Mouse (Mus musculus): ENCODE measurements around the gene Tshz3. TPM values are rescaled to one million over a fixed set of nuclear protein-coding genes. Genes with fewer than 3 reads are reported as not detected.

Gene Tshz3
- total RNA-seq, 2 experiments from 2014 or later = 2.9 to 3.1 TPM

- no peak for TF ChIP-seq CTCF (IDR thresholded peaks at IDR 0.05)
- intact Hi-C loops (cut with DNase I) = loop anchor here (5.0 to 10.0 kb wide), 3 partner anchors 83 to 1054 kb away; partner anchors contain the start of gene Pdcd5
- Histone ChIP-seq H3K27ac (peak overlapping the region; percentile 91), H3K4me3 (peak overlapping the region; percentile 79)
- no peak for DNase-seq
Measured at GRCm38 (mm10) chr7:36699001-36699987, 1.4 kb downstream of the Tshz3 start.

GRCm38 (mm10) chr7:36706636-36707035 lies 8.7 kb downstream of the Tshz3 start:
- intact Hi-C loops (cut with DNase I) = no loop called here
- Histone ChIP-seq H3K4me3 (no peak overlapping the region), H3K27ac (no peak overlapping the region)
- no peak for DNase-seq
- TF ChIP-seq CTCF (IDR thresholded peaks at IDR 0.05) = no peak

GRCm38 (mm10) chr7:36707266-36707665 lies 9.3 kb downstream of the Tshz3 start:
- Histone ChIP-seq H3K27ac (no peak overlapping the region), H3K4me3 (no peak overlapping the region)
- intact Hi-C loops (cut with DNase I) = no loop called here
- no peak for TF ChIP-seq CTCF (IDR thresholded peaks at IDR 0.05)
- no peak for DNase-seq

- TF ChIP-seq CTCF (IDR thresholded peaks at IDR 0.05) = no peak
- peak overlapping the region; percentile 66 for H3K4me3 ChIP-seq
- intact Hi-C loops (cut with DNase I) = no loop called here
- no peak for DNase-seq
- H3K27ac ChIP-seq = peak overlapping the region; percentile 44
Measured at GRCm38 (mm10) chr7:36707681-36708350, 9.9 kb downstream of the Tshz3 start.

GRCm38 (mm10) chr7:36708823-36709222 lies 10.9 kb downstream of the Tshz3 start:
- no peak for DNase-seq
- Histone ChIP-seq H3K27ac (no peak overlapping the region), H3K4me3 (no peak overlapping the region)
- intact Hi-C loops (cut with DNase I) = no loop called here
- no peak for TF ChIP-seq CTCF (IDR thresholded peaks at IDR 0.05)

GRCm38 (mm10) chr7:36709239-36709638 lies 11.3 kb downstream of the Tshz3 start:
- no peak overlapping the region for H3K27ac ChIP-seq

GRCm38 (mm10) chr7:36709974-36710373 lies 12.1 kb downstream of the Tshz3 start:
- intact Hi-C loops (cut with DNase I) = no loop called here

More at GRCm38 (mm10) chr7:36709239-36709638, 11.3 kb downstream of the Tshz3 start:
- intact Hi-C loops (cut with DNase I) = no loop called here
- DNase-seq = peak; percentile 67
- no peak overlapping the region for H3K4me3 ChIP-seq
- peak; percentile 62 for TF ChIP-seq CTCF (IDR thresholded peaks at IDR 0.05)

GRCm38 (mm10) chr7:36710387-36710786 lies 12.5 kb downstream of the Tshz3 start:
- intact Hi-C loops (cut with DNase I) = no loop called here
- TF ChIP-seq CTCF (IDR thresholded peaks at IDR 0.05) = no peak
- Histone ChIP-seq H3K27ac (no peak overlapping the region), H3K4me3 (peak overlapping the region; percentile 59)
- DNase-seq = no peak

More at GRCm38 (mm10) chr7:36709974-36710373, 12.1 kb downstream of the Tshz3 start:
- no peak for TF ChIP-seq CTCF (IDR thresholded peaks at IDR 0.05)
- Histone ChIP-seq H3K4me3 (peak overlapping the region; percentile 59), H3K27ac (no peak overlapping the region)
- no peak for DNase-seq

GRCm38 (mm10) chr7:36711766-36712165 lies 13.8 kb downstream of the Tshz3 start:
- intact Hi-C loops (cut with DNase I) = no loop called here
- DNase-seq = peak; percentile 62

GRCm38 (mm10) chr7:36714323-36714722 lies 16.4 kb downstream of the Tshz3 start:
- Histone ChIP-seq H3K4me3 (no peak overlapping the region), H3K27ac (peak overlapping the region; percentile 24; the same call in 1 of the 2 replicates)
- DNase-seq = no peak
- TF ChIP-seq CTCF (IDR thresholded peaks at IDR 0.05) = no peak
- intact Hi-C loops (cut with DNase I) = no loop called here

More at GRCm38 (mm10) chr7:36711766-36712165, 13.8 kb downstream of the Tshz3 start:
- H3K4me3 ChIP-seq = no peak overlapping the region
- H3K27ac ChIP-seq = no peak overlapping the region
- TF ChIP-seq CTCF (IDR thresholded peaks at IDR 0.05) = peak; percentile 41

GRCm38 (mm10) chr7:36717192-36717591 lies 19.3 kb downstream of the Tshz3 start:
- DNase-seq = no peak
- no peak for TF ChIP-seq CTCF (IDR thresholded peaks at IDR 0.05)
- Histone ChIP-seq H3K27ac (peak overlapping the region; percentile 28; the same call in 1 of the 2 replicates), H3K4me3 (no peak overlapping the region)
- intact Hi-C loops (cut with DNase I) = no loop called here

GRCm38 (mm10) chr7:36720830-36721229 lies 22.9 kb downstream of the Tshz3 start:
- Histone ChIP-seq H3K27ac (no peak overlapping the region), H3K4me3 (no peak overlapping the region)
- no peak for DNase-seq
- no peak for TF ChIP-seq CTCF (IDR thresholded peaks at IDR 0.05)
- intact Hi-C loops (cut with DNase I) = no loop called here
